Mouse (Mus musculus) hematopoietic stem cell, adult 5-6 weeks (primary cell): ENCODE measurements around the gene Prss40. TPM values are rescaled to one million over a fixed set of nuclear protein-coding genes. Genes with fewer than 3 reads are reported as not detected.

Experiments
- ATAC-seq, 2 experiments: fragments of 125-278 bp in 1 of 2; replicated peaks in 1 of 2; 2 replicates each; pipeline ENCODE4 v1.8.0; 2016 to 2017; ENCODE audit warnings: inconsistent platforms in 2 of 2, mild to moderate bottlenecking in 2 of 2, moderate number of reproducible peaks in 2 of 2, low read depth in 1 of 2, moderate TSS enrichment in 1 of 2; ENCODE audit not compliant: low FRiP score in 2 of 2, poor library complexity in 2 of 2, severe bottlenecking in 2 of 2, insufficient read depth in 1 of 2, low TSS enrichment in 1 of 2
- total RNA-seq: library from RNA; stranded (forward); fragments of 172-1452, 232-1000 nt; gene quantifications from 2 replicates; pipeline ENCODE4 v1.2.3, GENCODE M21; 2017

Gene Prss40
- total RNA-seq, 1 experiment from 2014 or later, result not detected

DNA sequence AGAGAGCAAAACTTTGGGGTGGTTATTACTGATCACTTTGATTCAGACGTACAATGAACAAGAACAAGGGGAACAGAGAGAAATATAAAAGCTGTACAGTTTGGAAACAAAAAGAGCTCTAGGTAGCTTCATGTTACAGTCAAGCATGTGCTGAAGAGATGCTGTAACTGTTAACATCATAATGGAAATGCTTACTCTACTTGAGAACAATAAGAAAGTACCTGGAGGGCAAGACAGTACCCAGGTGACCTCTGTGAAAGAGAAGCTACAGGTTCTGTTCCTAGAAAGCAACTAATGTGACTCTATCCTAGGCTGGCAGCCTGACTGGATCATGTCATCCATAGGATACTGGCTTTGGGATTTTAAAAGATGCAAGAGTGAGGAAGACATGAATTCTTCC lies 13.7 kb downstream of the Prss40 start:
- no peak for ATAC-seq

DNA sequence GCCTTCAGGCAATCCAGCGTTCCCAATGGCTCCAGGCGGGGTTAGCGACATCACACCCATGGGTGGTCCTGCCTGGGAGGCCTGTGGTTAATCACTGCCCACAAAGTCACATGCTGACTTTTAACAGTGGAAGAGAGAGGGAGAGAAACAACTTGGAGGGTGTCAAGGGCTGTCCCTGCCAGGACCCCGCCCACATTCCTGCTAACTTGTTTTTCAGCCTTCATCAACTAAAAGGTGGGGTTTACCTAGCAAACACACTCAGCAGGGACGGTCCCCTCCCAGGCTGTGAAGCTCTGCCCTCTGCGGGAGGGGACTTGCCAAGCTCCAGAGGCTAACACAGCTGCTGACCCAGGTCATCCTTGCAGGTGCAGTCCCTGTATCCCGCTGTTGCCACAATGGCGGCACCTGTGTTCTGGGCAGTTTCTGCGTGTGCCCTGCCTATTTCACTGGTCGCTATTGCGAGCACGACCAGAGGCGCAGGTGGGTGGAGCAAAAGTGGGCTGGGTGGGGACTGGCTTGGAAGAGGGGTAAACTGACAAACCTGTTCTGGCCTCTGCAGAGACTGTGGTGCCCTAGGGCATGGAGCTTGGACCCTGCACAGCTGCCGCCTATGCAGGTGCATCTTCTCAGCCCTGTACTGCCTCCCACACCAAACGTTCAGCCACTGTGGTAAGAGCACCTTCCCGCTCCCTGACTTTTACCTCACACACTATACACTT lies 23.8 kb downstream of the Prss40 start:
- ATAC-seq, result peak; percentile 63

DNA sequence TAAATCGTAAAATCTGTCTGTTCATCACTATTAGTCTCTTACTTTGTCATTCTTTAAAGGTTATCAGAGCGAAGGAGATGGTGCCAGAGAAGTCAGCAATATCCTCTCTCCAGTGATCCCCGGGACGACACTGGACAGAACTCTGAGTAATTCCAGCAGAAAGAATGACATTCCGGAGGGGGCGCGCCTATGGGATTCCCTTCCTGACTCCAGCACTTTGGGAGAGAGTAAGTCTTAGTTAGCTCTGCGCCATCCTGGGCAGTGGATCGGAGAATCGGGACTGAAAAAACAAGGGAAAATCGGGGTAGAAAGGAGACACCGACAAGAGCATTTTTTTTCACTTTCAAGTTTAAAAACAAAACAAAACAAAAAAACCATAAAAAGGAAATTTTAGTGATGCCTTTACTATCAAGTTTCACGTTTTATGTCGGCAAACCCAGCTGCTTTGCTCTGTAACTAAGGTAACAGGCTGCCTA lies 24.4 kb downstream of the Prss40 start:
- no peak for ATAC-seq

DNA sequence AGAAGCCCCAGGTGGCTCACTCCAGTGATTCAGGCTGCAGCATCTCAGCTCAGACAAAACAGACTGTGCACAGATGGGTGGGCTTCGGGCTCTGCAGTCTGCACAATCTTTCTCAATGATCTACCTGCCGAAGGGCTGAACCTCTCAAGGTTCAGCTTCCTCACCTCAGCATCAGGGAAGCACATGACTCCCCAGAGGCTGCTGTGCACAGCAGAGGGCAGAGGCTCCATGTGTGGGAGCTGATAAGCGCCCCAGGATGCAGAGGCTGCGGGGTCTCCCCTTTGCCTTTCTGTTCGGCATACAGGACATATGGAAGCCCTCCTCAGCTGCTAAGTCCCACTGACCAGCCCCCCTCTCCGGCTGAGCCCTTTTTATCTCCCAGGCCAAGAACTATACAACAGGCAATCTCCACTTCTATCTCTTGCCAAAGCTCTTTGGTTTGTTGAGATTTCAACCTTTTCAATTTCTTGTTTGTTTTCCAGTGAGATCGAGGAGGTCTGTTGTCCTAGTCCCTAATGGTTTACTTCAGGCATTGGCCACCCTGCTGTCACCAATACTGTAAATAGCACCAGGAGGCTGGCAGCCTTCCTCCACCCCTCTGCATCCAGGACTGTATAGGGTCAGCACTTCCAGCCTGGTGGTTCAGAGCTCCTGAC lies 25.6 kb downstream of the Prss40 start, which contains the start of gene Cfc1:
TSS of gene Cfc1 (plus strand) at position 606 of the 656 bp plus-strand sequence.
- peak; percentile 43 to 69 for ATAC-seq

DNA sequence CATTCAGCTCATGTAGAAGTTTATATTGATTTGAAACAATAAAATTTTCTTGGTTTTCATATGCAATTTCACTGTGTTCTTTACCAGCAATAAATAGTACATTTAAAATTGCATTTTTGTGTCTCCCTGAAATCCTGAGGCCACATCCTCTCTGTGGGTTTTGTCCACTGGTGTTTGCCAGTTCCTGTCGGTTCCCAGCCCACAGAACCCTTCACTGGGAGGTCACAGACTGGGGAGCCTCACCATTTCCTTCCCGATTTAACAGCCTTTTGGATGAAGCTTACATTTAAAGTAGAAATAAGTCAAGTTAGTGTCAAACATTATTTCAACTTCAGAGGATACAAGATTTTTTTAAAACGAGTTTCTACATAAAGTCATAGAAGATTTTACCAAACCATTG lies 26.2 kb downstream of the Prss40 start:
- peak; percentile 25 to 63; a peak in 3 of 4 replicates for ATAC-seq

DNA sequence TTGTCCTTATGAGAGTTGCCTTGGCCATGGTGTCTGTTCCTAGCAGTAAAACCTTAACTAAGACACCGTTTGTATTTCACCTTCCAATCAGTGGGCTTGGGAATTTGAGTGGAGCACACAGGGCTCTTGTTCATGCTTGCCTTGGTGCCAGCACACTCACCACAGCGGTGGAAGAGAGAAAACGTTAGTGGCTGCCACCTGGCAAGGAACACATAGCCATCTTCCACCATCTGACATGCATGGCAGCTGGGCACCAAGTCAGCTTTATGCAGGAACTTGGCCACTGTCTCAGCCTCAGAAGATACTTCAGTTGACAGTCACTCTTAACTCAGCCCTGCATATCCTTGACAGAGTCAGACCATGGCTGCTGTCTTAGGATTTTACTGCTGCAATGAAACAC lies 37.1 kb downstream of the Prss40 start:
- ATAC-seq, result no peak

DNA sequence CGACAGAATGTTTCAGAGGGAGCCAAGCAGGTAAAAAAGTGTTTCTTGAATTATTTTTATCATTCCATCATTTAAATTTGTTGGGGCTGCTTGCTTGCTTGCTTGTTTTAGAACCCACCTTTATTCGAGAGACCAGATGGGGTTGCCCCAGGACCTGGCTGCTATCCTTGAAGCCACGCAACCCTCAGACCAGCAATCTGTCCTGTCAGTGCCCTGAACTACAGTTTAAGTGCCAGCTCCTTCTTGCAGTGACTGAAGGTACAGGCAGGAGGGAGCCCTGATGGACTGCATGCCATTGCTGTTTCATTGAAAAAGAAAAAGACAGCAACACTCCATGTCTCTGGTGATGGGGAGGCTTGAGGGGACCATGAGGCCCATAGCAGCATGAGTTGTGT lies 37.9 kb downstream of the Prss40 start:
- no peak for ATAC-seq

DNA sequence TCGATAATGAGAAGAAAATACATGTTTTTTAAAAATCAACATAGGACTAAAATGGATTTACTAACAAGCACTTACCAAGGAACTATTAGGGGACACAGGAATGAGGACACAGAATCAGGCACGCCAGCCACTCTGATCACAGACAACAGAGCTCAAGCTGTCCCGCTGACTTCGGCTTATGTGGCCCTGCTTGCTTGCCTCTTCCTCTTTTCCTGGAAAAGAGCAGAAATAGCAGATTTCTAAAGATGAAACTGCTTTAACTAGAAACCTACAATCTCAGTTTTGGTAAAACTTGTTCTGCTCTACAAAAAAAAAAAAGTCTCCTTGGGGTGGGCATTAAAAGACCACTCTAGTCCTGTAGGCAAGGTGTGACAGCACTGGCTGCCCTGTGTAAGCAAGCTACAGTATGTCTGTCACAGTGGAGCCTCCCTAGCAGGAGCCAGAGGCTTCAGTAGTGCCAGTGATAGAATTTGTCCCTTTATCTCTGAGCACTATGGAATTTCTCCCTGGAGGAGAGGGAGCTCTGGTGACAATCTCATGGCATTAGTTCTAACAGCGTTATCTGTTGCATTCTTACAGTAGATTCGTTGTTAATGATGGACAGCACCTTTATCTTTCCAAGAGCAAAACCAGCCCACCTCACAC lies 38.4 kb downstream of the Prss40 start:
- no peak for ATAC-seq

DNA sequence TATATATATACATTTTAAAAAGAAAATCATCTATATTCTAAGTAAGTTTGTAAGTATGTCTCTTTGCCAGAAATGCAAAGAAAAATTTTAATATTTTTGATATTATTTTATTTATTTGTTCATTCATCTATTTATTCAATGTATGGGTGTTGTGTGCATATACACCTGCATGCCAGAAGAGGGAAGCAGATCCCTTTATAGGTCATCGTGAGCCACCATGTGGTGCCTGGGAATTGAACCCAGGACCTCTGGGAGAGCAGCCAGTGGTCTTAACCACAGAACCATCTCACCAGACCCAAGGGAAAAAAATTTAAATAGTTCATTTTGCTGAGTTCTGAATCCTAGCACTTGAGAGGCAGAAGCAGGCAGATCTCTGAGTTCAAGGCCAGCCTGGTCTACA lies 42.5 kb downstream of the Prss40 start:
- ATAC-seq, result no peak

DNA sequence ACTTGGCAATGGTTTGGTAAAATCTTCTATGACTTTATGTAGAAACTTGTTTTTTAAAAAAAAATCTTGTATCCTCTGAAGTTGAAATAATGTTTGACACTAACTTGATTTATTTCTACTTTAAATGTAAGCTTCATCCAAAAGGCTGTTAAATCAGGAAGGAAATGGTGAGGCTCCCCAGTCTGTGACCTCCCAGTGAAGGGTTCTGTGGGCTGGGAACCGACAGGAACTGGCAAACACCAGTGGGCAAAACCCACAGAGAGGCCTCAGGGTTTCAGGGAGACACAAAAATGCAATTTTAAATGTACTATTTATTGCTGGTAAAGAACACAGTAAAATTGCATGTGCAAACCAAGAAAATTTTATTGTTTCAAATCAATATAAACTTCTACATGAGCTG lies 42.9 kb downstream of the Prss40 start:
- peak; percentile 70 to 72 for ATAC-seq

DNA sequence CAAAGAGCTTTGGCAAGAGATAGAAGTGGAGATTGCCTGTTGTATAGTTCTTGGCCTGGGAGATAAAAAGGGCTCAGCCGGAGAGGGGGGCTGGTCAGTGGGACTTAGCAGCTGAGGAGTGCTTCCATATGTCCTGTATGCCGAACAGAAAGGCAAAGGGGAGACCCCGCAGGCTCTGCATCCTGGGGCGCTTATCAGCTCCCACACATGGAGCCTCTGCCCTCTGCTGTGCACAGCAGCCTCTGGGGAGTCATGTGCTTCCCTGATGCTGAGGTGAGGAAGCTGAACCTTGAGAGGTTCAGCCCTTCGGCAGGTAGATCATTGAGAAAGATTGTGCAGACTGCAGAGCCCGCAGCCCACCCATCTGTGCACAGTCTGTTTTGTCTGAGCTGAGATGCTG lies 43.4 kb downstream of the Prss40 start:
- ATAC-seq, result peak; percentile 52 to 72

DNA sequence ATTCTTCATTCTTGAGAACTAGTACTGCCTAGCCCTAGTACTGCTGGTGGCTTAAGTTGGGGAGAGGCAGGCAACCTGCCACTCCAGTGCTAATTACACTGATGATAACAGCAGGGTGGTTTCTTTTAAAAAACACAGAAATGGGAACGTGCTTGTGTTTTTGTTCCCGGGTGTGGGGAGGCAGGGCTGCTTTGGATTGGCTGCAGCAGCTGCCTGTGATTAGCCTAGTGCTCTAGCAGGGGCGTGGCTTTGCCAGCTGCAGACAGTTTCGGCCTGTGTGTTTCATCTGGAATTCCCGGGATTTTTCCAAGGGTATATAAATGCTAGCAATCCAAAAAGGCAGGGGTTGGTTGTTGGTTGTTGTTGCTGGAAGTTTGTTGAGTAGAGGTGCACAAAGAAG lies 44.1 kb downstream of the Prss40 start:
- no peak for ATAC-seq

DNA sequence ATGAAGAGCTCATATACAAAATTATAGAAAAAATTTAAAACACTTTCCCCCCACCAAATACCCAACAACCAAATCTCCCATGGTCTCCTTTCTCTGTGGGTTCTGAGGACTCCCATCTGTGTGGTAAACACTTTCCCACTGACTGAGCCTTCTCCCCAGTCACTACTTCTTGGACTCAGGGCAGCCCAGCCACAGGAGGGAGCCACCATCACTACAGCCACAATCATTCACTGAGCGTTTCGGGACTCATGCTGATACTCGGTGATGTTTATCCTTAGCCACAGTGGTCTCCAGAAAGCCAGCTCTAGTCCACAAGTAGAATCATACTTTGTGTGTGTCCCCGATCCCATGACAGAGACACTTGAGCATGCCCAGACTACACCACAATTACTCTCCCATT lies 47.7 kb downstream of the Prss40 start:
- ATAC-seq, result no peak

DNA sequence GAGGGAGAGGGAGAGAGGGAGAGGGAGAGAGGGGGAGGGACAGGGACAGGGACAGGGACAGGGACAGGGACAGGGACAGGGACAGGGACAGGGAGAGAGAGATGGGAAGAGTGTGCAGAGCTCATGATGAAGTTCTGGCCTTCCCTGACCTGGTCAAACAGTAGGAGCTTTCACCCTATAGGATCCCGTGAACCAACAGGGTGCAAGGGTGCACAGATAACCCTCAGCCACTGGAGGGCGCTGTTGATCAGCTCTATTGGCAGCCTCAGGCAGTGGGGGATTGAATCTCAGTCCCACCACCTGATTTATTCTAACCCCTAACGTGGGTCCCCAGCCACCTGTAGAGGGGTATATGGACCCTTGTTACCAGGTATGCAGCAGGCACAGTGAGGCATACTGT lies 49.7 kb downstream of the Prss40 start:
- ATAC-seq, result peak; percentile 64 to 68

DNA sequence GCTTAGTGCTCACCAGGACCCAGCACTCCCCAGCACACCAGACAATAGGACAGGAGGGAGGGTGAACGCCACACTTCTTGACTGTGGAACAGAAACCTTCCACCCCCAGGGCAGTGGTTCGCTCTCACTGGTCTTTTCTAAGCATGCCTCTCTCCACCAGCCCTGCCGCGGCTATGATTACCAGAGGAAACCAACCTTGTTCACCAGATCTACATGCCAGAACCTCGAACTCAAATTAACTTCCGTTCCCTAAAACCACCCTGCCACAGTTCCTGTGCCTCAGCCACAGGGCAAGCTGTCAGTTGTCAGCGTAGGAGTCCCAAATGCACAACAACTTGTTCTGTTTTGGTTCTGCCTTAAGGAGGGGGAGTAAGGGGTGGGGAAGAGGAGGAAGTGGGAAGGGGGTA lies 50.2 kb downstream of the Prss40 start:
- ATAC-seq, result peak; percentile 88 to 91

DNA sequence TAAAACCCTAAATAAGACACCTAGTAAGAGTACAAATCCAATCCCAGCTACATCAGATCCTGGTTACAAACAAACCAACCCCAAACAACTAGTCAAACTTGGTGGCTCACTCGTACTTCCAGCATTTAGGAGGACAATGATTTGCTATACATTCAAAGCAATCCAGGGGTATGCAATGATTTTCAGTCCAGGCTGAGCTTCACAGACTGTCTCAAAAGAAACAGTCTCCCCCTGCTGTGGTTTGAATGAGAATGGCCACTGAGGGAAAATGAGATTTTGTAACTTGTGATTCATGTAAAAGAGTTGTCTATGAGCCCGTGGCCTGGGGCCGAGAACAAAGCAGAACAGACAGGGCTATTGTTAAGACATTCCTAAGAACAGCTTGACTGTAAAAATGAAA lies 52.8 kb downstream of the Prss40 start:
- no peak for ATAC-seq

DNA sequence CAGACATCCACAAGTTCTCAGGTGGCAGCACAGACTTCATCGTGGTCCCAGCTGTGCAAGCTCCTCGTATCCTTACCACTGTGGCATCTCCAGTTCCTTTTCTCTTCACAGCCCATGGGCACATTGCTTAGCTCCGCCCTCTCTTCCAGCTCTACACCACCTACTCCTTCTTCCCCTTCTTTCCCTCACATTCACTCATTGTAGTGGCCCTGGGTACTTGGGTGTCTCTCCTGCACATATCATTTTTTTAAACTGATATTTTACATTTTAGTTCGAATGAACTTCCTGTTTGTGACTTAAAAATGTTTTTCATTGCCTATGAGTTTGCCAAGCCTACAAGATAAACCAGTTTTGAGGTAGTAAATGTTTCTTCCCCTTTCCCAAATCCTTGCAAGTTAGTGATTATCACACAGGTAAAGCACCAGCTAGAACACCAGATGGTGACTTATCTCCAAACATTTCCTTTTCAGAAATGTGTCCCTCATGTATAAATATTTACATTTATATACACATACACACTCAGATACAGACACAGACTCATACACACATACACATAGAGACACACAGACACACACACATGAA lies 54.7 kb downstream of the Prss40 start:
- ATAC-seq, result peak; percentile 23 to 37; a peak in 2 of 4 replicates

DNA sequence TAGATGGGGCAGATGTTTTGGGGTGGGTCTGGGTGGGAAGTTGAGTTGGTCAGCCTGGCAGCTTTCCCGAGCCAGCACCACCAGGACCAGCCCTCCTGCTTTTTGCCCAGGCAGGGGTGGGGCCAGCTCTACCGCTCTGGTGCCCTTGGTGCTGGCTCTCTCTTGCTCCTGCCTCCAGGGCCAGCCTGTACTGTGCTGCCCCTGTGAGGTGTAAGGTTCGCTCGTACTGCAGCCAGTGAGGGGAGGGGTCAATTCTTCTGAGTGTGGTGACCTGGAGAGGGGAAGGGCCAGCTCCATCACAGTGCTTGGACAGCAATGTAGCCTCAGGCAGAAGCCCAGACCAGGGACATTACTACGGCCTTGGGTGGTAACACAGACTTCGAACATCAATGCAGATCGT lies 55.4 kb downstream of the Prss40 start:
- no peak for ATAC-seq
